Mouse (Mus musculus): ENCODE data around the gene Btk.

DNA sequence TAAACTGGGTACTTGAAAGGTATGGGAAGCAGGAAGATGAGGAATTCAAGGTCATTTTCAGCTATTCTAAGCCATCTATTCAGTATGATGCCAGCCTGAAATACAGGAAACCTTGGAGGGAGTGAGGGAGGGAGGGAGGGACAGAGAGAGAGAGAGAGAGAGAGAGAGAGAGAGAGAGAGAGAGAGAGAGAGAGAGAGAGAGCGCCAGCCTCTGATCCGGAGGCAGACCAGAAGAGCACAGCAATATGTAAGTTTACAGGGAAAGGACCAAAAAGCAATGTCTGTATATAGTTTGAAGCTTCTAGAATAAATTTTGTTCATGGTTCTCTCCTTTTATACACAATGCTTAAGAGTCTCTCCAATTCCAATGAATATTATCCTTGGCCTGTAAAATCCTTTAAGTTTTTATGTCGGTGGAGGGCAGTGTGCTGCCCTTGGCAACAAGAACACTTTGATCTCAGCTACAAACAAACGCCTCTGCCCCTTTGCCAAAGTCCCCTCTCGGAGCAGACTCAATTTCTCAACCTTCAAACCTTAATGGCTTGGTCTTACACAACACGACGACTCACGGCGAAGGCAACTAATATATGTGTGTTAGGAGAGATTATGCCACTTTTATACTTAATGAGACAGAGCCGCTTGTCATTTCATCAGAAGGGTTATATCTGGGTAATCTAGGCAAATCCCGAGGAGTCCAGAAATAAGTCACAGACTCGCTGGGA lies 42.8 kb downstream of the Btk start:
- TF ChIP-seq POLR2A (IDR thresholded peaks at IDR 0.05; ENCODE audit: low read depth, low read length) (no peak), UBTF (IDR thresholded peaks at IDR 0.05; ENCODE audit: low read depth, low read length) (no peak), SIN3A (IDR thresholded peaks at IDR 0.05; ENCODE audit: low read length) (no peak), ZKSCAN1 (IDR thresholded peaks at IDR 0.05; ENCODE audit: borderline replicate concordance, low read depth, low read length) (no peak), HCFC1 (IDR thresholded peaks at IDR 0.05; ENCODE audit: low read depth, low read length) (no peak), EP300 (IDR thresholded peaks at IDR 0.05; ENCODE audit: low read length) (no peak), RAD21 (IDR thresholded peaks at IDR 0.05; ENCODE audit: low read depth, low read length) (no peak), CTCF (conservative IDR thresholded peaks at IDR 0.05 in 1 of 2, IDR thresholded peaks at IDR 0.05 in 1 of 2; ENCODE audit: low read depth in 2 of 2, low read length in 2 of 2) (no peak), RCOR1 (conservative IDR thresholded peaks at IDR 0.05; ENCODE audit: low read depth, low read length) (no peak), SMC3 (IDR thresholded peaks at IDR 0.05; ENCODE audit: low read depth, low read length) (no peak), CHD2 (IDR thresholded peaks at IDR 0.05; ENCODE audit: low read length) (no peak)
